Mouse (Mus musculus) left cerebral cortex, postnatal 36 days (tissue): ENCODE data around the gene Ipcef1. TPM values are rescaled to one million over a fixed set of nuclear protein-coding genes. Genes with fewer than 3 reads are reported as not detected.

Experiments
- total RNA-seq, 2 experiments: library from RNA; stranded (reverse); gene quantifications; 2 replicates each; pipeline ENCODE4 v1.2.3; 2021

The Ipcef1 gene
- total RNA-seq, 2 experiments from 2014 or later, result 87.4 to 88.4 TPM

Other genes starting within 250 kb of the Ipcef1 start
- gene Cnksr3, start 159.8 kb upstream of the Ipcef1 start, total RNA-seq, result 1 to 10 TPM; 6.1 to 7.1 TPM